Mouse (Mus musculus): ENCODE results near the gene Dnajb4. TPM values are rescaled to one million over a fixed set of nuclear protein-coding genes. Genes with fewer than 3 reads are reported as not detected.
"Not testable (repeated sequence)": the region's sequence is repeated elsewhere in the genome, so short reads cannot be mapped to it uniquely, and the experiment has no call there.

Dnajb4 gene
- total RNA-seq, 2 experiments from 2014 or later, result 87.8 to 113 TPM

- DNase-seq (ENCODE audit: low spot score), result peak; percentile 11
- intact Hi-C loops (cut with DNase I), result no loop called here
These were observed 730 bp downstream of the Dnajb4 start for GRCm38 (mm10) chr3:152209177-152209966.

GRCm38 (mm10) chr3:152208096-152208885 is 1.8 kb downstream of the Dnajb4 start:
- intact Hi-C loops (cut with DNase I), result no loop called here
- DNase-seq (ENCODE audit: low spot score), result no peak

GRCm38 (mm10) chr3:152207156-152207555 is 2.9 kb downstream of the Dnajb4 start:
- DNase-seq (ENCODE audit: low spot score), result no peak
- intact Hi-C loops (cut with DNase I), result no loop called here

GRCm38 (mm10) chr3:152204577-152204976 is 5.5 kb downstream of the Dnajb4 start:
- DNase-seq (ENCODE audit: low spot score), result no peak
- intact Hi-C loops (cut with DNase I), result no loop called here

- intact Hi-C loops (cut with DNase I), result no loop called here
These were observed 6.1 kb downstream of the Dnajb4 start for GRCm38 (mm10) chr3:152203996-152204395.

GRCm38 (mm10) chr3:152203411-152203810 is 6.7 kb downstream of the Dnajb4 start:
- intact Hi-C loops (cut with DNase I), result no loop called here
- DNase-seq (ENCODE audit: low spot score), result no peak

More at GRCm38 (mm10) chr3:152203996-152204395, 6.1 kb downstream of the Dnajb4 start:
- DNase-seq (ENCODE audit: low spot score), result no peak

- DNase-seq (ENCODE audit: low spot score), result no peak
- intact Hi-C loops (cut with DNase I), result no loop called here
These were observed 7.2 kb downstream of the Dnajb4 start for GRCm38 (mm10) chr3:152202942-152203341.

- DNase-seq (ENCODE audit: low spot score), result no peak
- intact Hi-C loops (cut with DNase I), result no loop called here
These were observed 8.5 kb downstream of the Dnajb4 start for GRCm38 (mm10) chr3:152201651-152202050.

GRCm38 (mm10) chr3:152201181-152201580 is 8.9 kb downstream of the Dnajb4 start:
- DNase-seq (ENCODE audit: low spot score), result no peak
- intact Hi-C loops (cut with DNase I), result no loop called here

- intact Hi-C loops (cut with DNase I), result no loop called here
- DNase-seq (ENCODE audit: low spot score), result no peak
These were observed 11.0 kb downstream of the Dnajb4 start for GRCm38 (mm10) chr3:152199125-152199524.

GRCm38 (mm10) chr3:152197246-152197645 is 12.9 kb downstream of the Dnajb4 start:
- intact Hi-C loops (cut with DNase I); DNase-seq (ENCODE audit: low spot score): not testable (repeated sequence)

GRCm38 (mm10) chr3:152193635-152194097 is 16.4 kb downstream of the Dnajb4 start:
- intact Hi-C loops (cut with DNase I), result loop anchor here (1.0 to 5.0 kb wide), 3 partner anchors 17 to 81 kb away; partner anchors contain the start of genes Dnajb4, Fubp1 and Gipc2
- DNase-seq (ENCODE audit: low spot score), result peak; percentile 84

GRCm38 (mm10) chr3:152193177-152193576 is 16.9 kb downstream of the Dnajb4 start:
- intact Hi-C loops (cut with DNase I), result loop anchor here (1.0 to 5.0 kb wide), 3 partner anchors 17 to 81 kb away; partner anchors contain the start of genes Dnajb4, Fubp1 and Gipc2
- no peak for DNase-seq (ENCODE audit: low spot score)

- intact Hi-C loops (cut with DNase I), result loop anchor here (5.0 kb wide), 1 partner anchor 80 kb away; no protein-coding TSS in a partner anchor
- DNase-seq (ENCODE audit: low spot score), result no peak
These were observed 17.7 kb downstream of the Dnajb4 start for GRCm38 (mm10) chr3:152192238-152192931.

- intact Hi-C loops (cut with DNase I), result loop anchor here (5.0 kb wide), 1 partner anchor 80 kb away; no protein-coding TSS in a partner anchor
- peak; percentile 15 for DNase-seq (ENCODE audit: low spot score)
These were observed 18.3 kb downstream of the Dnajb4 start for GRCm38 (mm10) chr3:152191791-152192237.

- no peak for DNase-seq (ENCODE audit: low spot score)
- intact Hi-C loops (cut with DNase I), result loop anchor here (5.0 kb wide), 1 partner anchor 79 kb away; no protein-coding TSS in a partner anchor
These were observed 19.2 kb downstream of the Dnajb4 start for GRCm38 (mm10) chr3:152190679-152191477.

GRCm38 (mm10) chr3:152189306-152189705 is 20.8 kb downstream of the Dnajb4 start:
- no peak for DNase-seq (ENCODE audit: low spot score)

GRCm38 (mm10) chr3:152186106-152186505 is 24.0 kb downstream of the Dnajb4 start:
- DNase-seq (ENCODE audit: low spot score), result no peak
- intact Hi-C loops (cut with DNase I), result loop anchor here (5.0 kb wide), 1 partner anchor 39 kb away; no protein-coding TSS in a partner anchor

More at GRCm38 (mm10) chr3:152189306-152189705, 20.8 kb downstream of the Dnajb4 start:
- intact Hi-C loops (cut with DNase I), result loop anchor here (5.0 kb wide), 1 partner anchor 42 kb away; no protein-coding TSS in a partner anchor

GRCm38 (mm10) chr3:152183522-152183921 is 26.6 kb downstream of the Dnajb4 start:
- intact Hi-C loops (cut with DNase I), result no loop called here
- no peak for DNase-seq (ENCODE audit: low spot score)
